Mouse (Mus musculus) heart, postnatal 25 days (tissue): ENCODE measurements around the gene Mogs. TPM values are rescaled to one million over a fixed set of nuclear protein-coding genes. Genes with fewer than 3 reads are reported as not detected.

Experiments
- DNase-seq: peaks from one replicate; pipeline ENCODE4 v3.0.0; 2022; ENCODE audit warnings: low spot score
- intact Hi-C: fragments of 180-260 bp; cut with DNase I; formaldehyde crosslinking; loops from one replicate; pipeline ENCODE4 v1.15.1; 2025
- total RNA-seq, 2 experiments: library from RNA; stranded (reverse); gene quantifications; 2 replicates each; pipeline ENCODE4 v1.2.3; 2021

Mogs gene
- total RNA-seq, 2 experiments from 2014 or later: 8.4 to 9.0 TPM

DNA sequence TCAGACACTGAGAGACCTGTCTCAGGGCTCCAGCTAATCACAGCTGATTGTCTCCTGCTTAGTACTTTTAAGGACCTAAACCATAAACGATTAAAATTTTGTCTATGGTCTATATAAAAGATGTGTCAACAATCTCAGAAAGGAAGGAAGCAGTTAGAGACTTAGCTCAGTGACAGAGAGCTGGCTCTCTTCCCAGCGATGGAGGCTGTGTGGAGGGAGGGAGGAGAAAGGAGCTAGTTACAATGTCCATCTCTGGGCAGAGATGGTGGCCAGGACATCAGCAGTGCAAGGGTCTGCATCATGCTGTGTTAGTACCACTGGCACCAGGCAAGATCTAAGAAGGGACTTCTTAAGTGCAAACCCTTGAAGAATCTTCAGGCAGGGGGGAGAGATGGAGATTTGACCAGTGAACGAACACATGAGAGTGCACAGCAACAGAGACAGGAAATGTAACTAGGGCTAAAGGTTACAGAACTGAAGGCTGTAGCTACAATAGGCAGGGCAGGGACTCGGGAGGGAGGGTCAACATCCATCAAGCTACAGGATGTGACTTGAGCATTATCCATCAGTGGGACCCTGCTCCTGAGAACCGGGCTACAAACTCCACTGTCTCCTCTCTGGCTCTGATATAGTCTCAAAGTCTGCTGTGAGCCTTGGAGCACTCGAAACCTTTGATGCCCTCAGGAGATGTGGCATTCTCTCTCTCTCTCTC, 22.7 kb upstream of the Mogs start:
- DNase-seq: no peak
- intact Hi-C loops: no loop called here

DNA sequence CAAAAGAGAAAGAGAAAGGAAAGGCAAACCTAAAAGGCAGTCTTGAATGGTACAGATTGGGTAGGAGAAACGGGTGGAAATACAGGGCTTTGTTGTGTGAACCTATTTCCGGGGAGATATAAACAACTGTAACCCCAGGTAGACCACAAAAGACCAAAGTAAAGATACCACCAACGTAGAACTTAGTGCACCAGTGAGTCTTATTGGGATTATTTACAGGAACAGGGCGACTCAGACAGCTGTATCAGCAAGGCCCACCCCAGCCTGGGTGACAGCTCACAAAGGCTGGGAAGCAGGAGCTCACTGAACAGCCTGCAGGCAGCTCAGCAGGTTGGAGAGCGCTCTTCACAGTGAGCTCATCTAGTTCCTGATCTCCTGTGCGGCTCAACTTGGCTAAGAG, 19.3 kb upstream of the Mogs start:
- intact Hi-C loops: no loop called here

DNA sequence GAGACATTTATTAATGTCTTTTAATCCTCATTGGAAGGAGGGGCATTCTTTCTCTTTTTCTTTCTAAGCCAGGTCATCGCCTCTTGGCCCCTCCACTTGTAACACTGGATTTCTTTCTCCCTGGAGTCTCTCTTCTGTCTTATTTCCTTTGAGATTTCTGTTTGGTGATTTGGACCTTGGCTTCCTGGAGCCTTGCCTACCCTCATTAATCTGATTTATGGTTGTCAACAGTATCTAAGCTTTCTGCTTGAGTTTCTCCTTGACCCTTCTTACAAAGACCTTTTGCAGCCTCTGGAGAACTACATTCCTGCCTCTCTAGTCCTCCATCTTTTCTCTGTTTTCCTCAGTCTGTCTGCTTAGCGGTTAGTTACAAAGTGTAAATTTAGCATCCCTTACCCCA, 16.9 kb upstream of the Mogs start:
- no peak for DNase-seq
- intact Hi-C loops: no loop called here

More for the DNA sequence above, 19.3 kb upstream of the Mogs start:
- DNase-seq: no peak

DNA sequence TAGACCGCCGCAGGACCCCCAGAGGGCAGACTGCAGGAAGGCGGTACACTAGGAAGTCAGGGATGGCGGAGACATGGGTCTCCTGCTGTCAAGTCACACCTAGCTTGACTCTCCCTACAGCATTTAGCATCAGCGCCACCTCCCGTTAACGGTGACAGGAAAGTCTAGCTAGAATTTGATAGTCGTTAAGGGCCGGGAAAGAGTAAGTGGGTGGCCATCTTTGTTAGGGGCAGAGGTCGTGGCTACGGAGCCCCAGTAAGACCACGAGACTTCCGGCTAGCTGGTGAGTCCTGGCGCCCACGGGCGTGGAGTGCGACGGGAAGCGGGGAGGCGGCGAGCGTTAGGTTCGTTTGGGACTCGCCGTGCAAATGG, 14.0 kb upstream of the Mogs start, which contains the start of the genes Ccdc142 and Gm42688:
Ccdc142 (plus strand) TSS at position 286 of the 372 bp plus-strand sequence.
Gm42688 (plus strand) TSS at position 302 of the 372 bp plus-strand sequence.
- intact Hi-C loops: loop anchor here (1.0 to 2.0 kb wide), 2 partner anchors 47 to 104 kb away; partner anchors contain the start of genes Aup1 and Htra2
- DNase-seq: peak; percentile 83

DNA sequence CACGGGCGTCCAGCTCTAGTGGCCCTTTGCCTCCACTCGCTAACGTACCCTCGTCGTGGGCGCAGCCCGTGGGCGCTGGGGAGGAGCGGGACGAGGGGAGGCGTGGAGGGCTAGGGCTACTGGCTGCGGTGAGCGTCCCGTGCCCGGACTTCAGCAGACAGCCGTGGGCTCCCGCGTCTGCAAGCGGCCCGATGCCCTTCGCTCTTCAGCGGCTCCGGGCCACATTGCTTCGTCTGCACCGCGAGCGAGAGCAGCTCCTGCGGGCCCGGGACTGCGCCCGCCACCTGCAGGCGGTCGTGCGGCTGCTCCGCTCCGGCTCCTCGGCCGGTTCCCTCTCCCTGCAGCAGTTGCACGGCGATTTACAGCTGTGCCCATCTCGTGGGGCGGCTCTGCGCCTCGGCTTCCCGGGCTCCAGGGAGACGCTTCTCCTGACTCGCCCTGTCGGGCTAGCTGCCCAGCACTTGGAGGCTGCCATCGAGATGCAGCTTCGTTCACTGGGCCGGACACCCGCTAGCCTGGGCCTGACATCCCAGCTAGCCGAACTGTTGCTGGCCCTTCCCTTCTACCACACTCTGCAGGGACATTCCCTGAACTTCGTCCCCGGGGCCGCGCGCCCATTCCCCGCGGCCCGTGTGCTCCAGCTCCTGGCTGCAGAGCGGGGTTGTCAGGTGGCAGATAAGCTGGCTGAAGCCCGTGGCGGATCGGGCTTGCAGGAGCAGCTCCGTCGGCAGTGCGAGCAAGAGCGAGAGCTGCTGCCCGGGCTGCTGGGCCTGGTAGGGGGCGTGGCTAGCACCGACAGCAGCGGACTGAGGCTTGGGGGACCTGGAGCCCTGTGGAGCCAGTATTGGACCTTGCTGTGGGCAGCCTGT, 13.4 kb upstream of the Mogs start:
- no peak for DNase-seq
- intact Hi-C loops: loop anchor here (1.0 to 2.0 kb wide), 2 partner anchors 47 to 105 kb away; partner anchors contain the start of genes Aup1 and Htra2

DNA sequence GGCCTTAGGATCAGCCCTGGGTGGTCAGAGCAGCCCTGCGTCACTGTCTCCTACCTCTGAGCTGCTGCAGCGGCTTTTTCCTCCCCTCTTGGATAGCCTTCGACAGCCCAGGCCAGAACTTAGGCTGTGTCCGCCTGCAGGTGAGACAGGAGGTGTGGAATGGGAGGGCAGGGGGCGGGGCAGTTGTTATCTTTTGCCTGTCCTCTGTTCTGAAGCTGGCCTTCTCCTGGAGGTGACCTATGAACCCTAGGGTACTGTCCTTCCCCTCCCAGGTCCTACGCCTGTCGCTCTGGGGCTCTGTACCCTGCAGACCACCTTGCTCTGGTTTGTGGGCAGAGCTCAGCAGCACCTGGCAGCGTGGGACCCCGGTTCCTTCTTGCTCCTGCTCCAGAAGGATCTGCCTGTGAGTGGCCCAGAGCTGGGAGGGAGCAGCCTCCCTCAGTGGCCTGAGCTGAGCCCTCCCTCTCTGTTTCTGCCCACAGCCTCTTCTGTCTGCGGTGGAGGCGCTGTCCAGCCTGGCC, 12.1 kb upstream of the Mogs start:
- intact Hi-C loops: no loop called here
- no peak for DNase-seq

DNA sequence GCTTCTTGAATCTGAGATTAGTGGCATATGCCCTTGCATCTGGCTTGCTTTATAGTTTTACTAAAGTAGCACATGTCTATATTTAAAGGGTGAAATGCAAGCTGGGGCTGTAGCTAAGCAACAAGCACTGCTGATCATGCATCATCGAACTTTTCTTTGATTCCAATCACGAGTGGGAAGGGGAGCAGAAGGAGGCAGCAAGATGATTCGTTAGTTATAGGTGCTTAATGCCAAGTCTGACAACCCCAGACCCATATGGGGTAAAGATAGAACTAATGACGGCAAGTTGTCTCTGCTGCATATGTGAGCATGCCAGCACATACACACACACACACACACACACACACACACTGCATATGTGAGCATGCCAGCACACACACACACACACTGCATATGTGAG, 11.1 kb upstream of the Mogs start:
- intact Hi-C loops: no loop called here
- DNase-seq: no peak

DNA sequence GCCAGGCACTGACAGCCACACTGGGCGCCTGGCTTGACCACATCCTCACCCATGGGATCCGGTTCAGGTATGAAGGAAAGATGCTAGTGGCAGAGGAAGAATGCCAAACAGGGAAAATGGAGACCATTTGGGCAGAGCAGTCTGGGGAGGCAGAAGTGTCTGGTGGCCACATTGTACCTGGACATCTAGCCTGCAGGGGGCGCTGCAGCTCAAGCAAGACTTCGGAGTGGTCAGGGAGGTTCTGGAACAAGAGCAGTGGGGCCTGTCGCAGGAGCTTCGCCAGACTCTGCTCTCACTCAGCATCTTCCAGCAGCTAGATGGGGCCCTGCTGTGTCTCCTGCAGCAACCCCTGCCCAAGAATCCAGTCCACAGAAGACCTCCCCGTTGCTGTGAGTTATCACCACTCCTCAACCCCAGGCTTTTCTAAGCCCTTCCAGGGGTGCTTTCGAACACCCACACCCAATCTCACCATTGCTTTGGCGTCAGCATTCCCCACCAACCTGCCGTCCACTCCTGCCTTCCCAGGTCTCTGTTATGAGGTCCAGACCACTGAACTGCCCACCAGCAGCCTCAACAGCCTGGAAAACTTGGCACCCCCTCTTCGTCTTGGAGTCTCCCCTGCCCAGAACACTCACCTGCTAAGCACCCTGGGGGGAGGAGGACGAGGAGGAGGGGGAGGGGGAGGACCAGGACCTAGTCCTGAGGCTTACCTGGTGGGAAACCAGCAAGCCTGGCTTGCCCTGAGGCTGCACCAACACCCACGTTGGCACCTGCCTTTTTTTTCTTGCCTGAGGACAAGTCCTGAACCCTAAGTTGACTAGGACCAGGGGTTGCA, 7.5 kb upstream of the Mogs start:
- intact Hi-C loops: loop anchor here (5.0 kb wide), 1 partner anchor 160 kb away; no protein-coding TSS in a partner anchor

DNA sequence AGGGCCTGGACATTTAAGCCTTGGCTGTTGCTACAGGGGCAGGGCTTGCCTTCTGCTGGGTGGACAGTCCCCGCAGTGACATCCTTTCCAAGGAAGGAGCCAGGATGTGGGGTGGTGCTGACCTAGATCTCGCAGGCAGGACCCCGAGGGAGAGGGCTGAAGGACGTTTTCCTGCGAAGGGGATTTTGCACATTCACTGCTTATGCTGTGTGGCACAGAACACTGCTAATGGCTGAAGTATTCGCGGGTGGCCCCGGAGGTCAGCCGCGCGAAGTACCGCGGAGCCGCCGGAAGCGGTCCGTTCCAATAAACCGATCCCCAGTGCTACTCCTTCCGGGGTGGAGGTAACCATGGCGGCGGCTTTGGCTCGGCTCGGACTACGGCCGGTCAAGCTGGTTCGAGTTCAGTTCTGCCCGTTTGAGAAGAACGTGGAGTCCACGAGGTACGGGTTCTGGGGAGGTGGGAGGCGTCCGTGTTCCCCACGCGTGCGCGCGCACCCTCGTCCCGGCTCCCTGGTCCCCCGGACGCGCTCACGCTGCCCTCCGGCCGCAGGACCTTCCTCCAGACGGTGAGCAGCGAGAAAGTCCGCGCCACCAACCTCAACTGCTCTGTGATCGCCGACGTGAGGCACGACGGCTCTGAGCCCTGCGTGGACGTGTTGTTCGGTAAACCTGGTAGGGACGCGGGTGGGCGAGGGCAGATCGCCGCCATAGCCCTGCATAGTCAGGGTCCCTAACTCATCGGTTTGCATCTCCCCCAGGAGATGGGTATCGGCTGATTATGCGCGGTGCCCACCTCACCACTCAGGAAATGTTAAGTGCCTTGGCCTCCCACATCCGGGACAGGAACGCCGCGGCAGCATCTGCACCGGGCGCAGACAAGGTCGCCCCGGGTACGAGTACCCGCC, 6.3 kb upstream of the Mogs start, which contains the start of gene Mrpl53:
Mrpl53 (plus strand) TSS at position 279 of the 907 bp plus-strand sequence.
- intact Hi-C loops: loop anchor here (5.0 kb wide), 1 partner anchor 158 kb away; no protein-coding TSS in a partner anchor
- DNase-seq: peak; percentile 72

More for the DNA sequence above, 7.5 kb upstream of the Mogs start:
- DNase-seq: no peak

DNA sequence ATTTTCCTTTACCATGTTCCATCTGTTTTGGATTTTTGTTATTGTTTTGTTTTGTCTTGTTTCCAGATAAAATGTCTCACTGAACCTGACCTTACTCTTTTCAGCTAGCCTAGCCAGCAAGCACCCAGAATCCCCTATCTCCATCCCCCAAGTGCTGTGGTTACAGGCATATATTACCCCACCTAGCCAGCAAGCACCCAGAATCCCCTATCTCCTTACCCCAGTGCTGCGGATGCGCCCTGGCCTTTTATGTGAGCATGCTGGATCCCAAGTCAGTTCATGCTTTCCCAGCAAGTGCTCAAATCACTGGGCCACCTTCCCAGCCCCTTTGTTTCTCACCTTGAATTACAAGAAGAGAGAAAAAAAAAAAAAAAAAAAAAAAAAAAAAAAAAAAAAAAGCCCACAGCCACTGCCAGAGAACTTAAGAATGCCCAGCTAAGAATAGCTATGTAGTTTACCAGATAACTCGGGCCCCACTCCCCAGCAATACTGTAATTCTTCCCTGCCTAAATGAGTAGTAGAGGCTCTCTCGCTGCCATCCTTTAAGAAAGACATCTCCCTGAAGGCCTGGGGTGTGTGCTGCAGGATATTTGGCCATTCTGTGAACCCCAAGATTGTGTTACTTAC, 3.7 kb upstream of the Mogs start:
- intact Hi-C loops: no loop called here
- DNase-seq: no peak

DNA sequence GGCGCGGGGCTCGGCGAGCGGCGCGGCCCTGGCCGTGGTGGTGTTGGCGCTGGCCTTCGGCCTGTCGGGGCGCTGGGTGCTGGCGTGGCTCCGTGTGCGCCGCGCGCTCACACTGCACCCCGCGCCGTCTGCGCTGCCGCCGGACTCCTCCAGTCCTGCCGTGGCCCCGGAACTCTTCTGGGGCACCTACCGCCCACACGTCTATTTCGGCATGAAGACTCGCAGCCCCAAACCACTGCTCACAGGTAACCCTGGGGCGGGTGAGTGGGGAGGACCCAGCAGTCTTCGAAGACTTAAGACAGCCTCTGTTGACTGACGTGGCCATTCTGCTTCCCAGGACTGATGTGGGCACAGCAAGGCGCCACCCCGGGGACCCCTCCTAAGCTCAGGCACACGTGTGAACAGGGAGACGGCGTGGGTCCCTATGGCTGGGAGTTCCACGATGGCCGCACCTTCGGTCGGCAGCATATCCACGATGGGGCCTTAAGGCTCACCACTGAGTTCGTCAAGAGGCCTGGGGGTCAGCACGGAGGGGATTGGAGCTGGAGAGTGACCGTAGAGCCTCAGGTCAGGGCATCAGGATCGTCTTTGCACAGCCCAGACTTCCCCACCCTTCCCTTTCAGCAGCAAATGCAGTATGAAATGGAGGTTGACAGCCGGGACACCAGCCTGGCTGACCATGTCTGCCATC, 531 bp downstream of the Mogs start:
- intact Hi-C loops: loop anchor here (2.0 kb wide), 1 partner anchor 43 kb away; no protein-coding TSS in a partner anchor
- no peak for DNase-seq

DNA sequence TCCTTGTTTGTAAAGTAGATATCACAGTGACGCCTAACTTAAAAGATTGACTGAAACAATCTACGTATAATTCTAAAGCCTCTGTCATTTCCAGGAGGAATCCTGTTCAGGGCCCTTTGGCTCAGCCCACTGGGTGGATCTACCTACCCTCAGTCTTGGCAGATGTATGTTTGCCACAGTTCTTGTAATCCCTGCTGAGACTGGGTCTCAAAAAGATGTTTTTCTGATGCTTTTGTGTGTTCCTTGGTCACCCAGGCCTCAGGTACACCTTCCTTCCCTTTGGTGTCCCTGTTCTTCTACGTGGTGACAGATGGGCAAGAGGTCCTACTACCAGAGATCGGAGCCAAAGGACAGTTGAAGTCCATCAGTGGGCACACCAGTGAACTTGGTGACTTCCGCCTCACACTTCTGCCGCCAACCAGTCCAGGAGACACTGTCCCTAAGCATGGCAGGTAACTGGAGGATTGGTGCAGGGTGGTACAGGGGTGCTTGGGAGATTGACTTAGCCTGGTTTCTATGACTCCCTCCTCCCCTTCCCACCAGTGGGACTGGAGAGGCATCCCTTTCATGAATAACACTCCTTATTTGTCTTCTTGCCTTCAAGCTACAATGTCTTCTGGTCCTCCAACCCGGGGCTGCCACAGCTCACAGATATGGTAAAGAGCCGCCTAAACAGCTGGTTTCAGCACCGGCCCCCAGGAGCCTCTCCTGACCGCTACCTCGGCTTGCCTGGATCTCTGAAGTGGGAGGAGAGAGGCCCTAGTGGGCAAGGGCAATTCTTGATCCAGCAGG, 1.3 kb downstream of the Mogs start:
- intact Hi-C loops: no loop called here

DNA sequence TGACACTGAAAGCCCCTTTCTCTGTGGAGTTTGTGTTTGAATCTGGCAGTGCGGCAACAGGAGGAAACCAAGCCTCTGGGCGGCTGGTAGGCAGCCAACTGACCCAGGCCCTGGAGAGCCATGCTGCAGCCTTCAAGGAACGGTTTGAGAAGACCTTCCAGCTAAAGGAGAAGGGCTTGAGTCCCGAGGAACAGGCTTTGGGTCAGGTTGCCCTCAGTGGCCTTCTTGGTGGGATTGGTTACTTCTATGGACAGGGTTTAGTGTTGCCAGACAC, 1.8 kb downstream of the Mogs start:
- intact Hi-C loops: no loop called here
- DNase-seq: no peak

More for the DNA sequence above, 1.3 kb downstream of the Mogs start:
- DNase-seq: no peak

DNA sequence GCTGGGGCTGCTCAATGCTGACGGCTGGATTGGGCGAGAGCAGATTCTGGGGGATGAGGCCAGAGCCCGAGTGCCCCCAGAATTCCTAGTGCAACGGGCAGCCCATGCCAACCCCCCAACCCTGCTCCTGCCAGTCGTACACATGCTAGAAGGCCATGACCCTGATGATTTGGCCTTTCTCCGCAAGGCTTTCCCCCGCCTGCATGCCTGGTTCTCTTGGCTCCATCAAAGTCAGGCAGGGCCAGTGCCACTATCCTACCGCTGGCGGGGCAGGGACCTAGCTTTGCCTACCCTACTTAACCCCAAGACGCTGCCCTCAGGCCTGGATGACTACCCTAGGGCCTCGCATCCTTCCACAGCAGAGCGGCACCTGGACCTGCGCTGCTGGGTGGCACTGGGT, 2.3 kb downstream of the Mogs start:
- intact Hi-C loops: no loop called here
- no peak for DNase-seq

DNA sequence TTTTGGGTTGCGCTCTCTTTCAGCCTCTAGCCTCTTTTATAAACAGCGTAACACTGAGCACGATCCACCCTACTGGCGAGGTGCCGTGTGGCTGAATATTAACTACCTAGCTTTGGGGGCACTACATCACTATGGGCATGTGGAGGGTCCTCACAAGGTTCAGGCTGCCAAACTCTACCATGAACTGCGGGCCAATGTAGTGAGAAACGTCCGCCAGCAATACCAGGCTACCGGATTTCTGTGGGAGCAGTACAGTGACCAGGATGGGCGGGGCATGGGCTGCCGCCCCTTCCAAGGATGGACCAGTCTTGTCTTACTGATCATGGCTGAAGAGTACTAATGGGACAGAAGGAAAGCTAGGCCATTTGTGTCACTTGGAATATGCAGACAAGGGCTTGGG, 3.1 kb downstream of the Mogs start:
- intact Hi-C loops: no loop called here
- no peak for DNase-seq

DNA sequence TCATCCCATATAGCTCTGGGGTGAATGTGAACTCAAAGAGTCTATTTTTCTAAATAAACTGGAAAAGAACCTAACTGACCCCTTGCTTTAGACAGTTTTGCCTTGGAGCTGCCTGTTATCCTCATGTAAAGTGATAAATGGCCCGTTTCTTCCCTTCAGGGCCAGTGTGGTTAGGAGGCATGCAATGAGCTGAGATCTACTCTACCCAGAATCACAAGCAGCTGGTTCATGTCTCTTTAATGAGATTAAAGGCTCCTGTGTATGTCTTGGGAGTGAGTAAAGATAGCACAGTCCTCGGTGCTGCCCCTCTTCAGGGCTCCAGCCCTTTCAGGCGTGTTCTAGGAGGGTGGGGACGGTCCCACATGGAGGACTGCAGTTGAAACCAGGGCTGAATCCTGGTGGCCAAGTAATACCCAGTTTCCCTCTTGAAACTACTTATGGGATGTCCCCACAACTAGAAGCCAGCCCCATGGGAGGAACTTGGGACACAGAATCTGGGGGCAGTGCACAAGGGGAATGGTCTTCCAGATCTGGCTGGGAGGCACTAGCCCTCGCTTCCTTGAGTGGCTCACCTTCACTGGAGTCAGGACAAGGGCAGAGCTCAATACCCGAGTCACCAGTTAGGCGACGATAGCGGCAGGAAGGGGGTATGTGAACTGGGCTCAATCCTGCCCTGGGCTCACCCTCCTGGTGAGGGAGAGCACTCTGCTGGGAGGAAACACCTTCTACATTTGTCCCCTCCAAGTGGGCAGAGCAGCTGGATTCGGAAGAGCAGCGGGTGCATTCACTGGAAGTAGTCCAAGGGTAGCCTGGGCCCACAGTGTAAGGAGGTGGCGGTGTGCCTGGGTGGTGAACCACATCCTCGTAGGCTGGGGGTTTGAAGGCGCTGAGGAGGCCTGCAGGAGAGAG, 3.8 kb downstream of the Mogs start:
- intact Hi-C loops: no loop called here
- no peak for DNase-seq
